Mouse (Mus musculus): ENCODE results near the gene Sfxn2.

- TF ChIP-seq ETS1 (IDR thresholded peaks at IDR 0.05; ENCODE audit: low read depth, low read length): no peak
- TF ChIP-seq ZNF384 (IDR thresholded peaks at IDR 0.05; ENCODE audit: low read depth, low read length): peak; percentile 68
- TF ChIP-seq USF1 (IDR thresholded peaks at IDR 0.05; ENCODE audit: low read depth, low read length): peak; percentile 52
- TF ChIP-seq ZKSCAN1 (IDR thresholded peaks at IDR 0.05; ENCODE audit: low read depth, low read length): no peak
- TF ChIP-seq NELFE (IDR thresholded peaks at IDR 0.05; ENCODE audit: low read depth, low read length): no peak
- no peak for TF ChIP-seq POLR2A (IDR thresholded peaks at IDR 0.05; ENCODE audit: control insufficient read depth in 1 of 2, insufficient read depth in 1 of 2, low read depth in 1 of 2, low read length in 2 of 2, poor library complexity in 1 of 2)
- TF ChIP-seq HCFC1 (IDR thresholded peaks at IDR 0.05; ENCODE audit: low read depth, low read length): no peak
- no peak for TF ChIP-seq CTCF (IDR thresholded peaks at IDR 0.05 in 2 of 3, conservative IDR thresholded peaks at IDR 0.05 in 1 of 3; ENCODE audit: control insufficient read depth in 1 of 3, insufficient read depth in 1 of 3, low read depth in 2 of 3, low read length in 3 of 3, poor library complexity in 1 of 3, severe bottlenecking in 1 of 3)
- no peak for TF ChIP-seq ZMIZ1 (IDR thresholded peaks at IDR 0.05; ENCODE audit: low read depth, low read length)
These were observed 45.3 kb upstream of the Sfxn2 start for GRCm38 (mm10) chr19:46527632-46528528.

Data from MEL (cell line).